Mouse (Mus musculus) heart, adult 11 months (tissue): ENCODE results near the gene Plb1.
A peak's percentile ranks its signal among the peaks of the same experiment; 100 is the strongest.

ENCODE experiments used
- DNase-seq: peaks from one replicate; pipeline ENCODE4 v3.0.0; 2022

Gene Plb1

DNA sequence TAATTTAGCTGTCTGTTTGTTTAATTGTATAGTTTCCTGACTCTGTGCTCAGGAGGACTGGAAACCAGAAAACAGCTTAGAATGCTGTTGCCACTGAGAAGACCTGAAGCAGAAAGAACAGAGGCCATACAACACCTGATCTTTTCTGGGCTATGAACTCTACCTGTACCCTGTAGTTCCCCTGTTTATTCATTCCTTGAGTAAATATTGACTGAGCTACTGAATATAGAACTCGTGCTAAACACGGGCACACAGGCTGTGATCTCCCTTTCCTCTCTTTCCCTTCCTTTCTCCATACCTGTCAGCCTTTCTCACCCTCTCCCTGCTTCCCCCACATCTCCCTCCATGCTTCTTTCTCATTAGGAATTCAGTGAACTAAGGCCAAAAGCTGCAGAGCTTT is 168.4 kb downstream of the Plb1 start:
- no peak for DNase-seq

DNA sequence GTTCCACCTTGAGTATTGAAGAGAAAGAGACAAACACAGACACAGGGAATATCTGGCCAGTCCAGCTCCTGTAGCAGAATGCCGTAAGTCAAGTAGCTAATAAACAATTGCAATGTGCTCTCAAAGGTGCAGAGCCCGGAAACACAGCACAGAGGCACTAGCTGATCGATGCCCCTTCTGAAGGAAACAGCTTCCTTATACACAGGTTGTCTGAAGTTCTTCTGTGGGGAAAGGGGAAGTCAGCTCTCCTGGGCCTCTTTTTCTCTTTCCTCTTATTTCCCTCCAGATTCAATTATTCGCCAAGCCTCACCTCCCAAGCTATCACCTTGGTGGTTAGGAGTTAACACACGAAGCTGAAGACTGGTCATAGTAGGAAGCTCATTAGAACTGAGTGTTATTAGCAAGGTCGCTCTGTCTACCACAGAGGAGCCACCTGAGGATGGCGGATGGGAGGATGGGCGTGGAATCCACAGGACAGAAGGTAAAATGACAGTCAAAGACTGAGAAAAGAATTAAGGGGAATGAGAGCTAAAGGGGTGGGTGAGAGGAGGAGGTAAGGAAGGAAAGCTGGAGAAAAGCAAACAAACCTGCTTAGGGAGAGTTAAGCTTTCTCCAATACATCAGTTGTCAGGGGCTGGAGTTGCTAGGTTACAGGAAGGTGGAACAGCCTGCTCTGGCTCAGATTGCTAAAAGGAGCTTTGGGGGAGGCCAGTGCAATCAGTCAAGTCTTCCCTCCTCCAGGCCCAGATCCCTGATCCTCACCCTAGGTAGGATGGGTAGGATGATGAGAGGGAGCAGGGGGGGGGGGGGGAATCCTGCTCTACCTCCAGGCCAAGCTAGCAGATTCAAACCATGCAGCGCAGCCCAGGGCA is 170.8 kb downstream of the Plb1 start:
- DNase-seq = no peak

GRCm38 (mm10) chr5:32405199-32405855 is 172.8 kb downstream of the Plb1 start:
- DNase-seq = no peak

- no peak for DNase-seq
Measured at GRCm38 (mm10) chr5:32408771-32409170, 176.3 kb downstream of the Plb1 start.

- no peak for DNase-seq
Measured at GRCm38 (mm10) chr5:32409747-32410146, 177.2 kb downstream of the Plb1 start.

DNA sequence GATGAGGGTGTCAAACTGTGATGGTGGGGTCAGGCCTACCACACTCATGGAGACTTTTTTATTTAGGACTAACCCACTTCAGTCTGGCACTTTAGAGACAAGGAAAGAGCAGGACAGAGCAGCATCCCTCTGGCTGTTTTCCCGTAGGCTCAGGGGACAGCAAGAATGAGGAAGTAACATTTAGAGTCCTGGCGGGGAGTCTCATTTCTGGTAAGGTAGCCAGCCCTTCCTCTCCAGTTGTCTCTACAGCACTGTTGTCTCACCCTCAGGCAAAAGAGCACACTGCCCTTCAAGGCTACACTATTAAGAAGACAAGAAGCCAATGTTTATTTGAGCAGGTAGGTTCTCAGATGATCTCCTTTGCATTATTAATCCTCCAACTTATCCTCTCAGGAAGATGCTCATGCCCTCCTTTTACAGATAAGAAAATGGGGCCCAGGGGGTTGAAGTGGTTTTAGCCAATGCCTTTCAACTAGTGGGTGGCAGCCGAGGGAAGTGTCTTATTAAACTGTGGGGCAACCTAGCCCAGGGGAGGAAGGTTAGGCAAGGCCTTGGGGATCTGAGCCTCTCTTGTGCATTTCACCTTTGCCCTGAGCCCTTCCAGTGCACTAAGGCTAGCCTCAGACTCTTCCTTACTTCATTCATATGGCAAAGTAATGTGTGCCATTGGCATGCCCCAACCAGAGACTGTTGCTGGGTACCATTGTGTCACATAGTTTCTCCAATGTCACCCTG is 178.6 kb downstream of the Plb1 start:
- no peak for DNase-seq

GRCm38 (mm10) chr5:32412186-32412950 is 179.9 kb downstream of the Plb1 start:
- DNase-seq = peak; percentile 93

DNA sequence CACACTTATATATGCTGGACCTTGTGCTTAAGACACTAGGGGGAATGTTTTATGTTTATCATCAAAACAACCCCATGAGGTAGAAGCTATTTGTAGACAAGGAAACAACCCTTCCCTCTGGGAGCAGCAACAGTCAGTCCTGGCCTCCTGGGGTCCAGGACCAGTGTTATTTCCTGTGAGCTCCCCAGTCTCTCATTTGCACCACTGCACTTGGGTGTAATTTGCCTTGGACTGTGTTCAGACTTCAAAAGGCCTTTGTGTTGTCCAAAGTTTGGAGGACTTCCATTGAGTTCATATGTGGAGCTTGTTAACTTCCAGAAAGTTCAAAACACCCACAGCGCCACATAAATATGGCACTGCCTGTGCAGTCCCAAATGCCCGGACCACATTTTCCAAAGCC is 180.6 kb downstream of the Plb1 start:
- DNase-seq = peak; percentile 97

DNA sequence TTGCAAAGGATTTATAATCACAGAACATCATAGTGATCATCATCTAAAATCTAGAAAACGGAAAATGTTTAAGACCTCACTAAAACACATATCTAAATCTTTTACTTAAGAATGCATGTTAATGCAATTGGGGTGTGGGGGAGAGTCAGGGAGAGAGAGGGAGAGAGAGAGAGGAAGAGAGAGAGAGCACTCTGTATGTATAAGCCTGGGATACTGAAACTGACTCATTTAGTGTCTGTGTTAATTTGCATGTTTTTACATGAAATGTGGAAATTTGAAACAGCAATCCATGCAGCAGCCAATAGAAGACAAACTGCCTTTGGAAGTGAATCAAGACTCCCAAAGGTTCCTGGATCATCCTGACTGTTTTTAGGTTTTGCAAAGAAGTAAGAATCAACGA is 181.1 kb downstream of the Plb1 start:
- no peak for DNase-seq

- no peak for DNase-seq
Measured at GRCm38 (mm10) chr5:32414461-32414985, 182.0 kb downstream of the Plb1 start.

GRCm38 (mm10) chr5:32415554-32415953 is 183.0 kb downstream of the Plb1 start:
- no peak for DNase-seq
